In the genomic region with DNA sequence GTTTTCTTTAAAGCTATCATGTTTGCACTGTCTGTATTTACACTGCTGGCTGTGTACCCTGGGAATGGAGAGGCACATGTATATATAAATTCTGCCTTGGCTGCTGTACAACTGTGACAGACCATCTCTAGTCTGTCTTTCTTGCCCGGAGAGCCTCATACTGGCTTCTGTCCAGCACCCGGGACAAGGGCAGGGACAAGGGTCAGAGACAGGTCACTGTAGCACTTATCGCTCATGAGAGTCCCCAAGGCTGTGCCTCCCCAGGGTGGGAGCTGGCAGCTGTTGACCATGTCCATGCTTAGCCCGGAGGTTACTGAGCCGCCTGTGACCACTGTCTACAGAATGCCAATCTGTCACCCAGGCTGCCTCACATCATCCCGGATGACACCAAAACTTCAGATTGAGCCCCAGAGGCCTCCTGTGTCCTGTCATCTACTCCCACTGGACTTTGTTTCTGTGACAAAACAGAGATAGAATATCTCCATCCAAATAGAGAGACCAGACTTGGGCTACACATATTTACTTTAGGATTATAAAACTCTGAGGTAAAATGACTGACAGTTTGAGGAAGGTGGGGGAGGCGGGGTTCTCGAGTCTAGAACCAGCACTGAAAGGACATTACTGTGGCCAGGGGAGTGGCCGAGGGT, we compare ENCODE assay signal across 10 mouse cellular contexts. TPM values are rescaled to one million over a fixed set of nuclear protein-coding genes. Genes with fewer than 3 reads are reported as not detected.
DNase-seq lines count a peak whose midpoint lies in the region; ATAC-seq and TF ChIP-seq lines count a peak whose summit lies in the region.
"Had no signal": no experiment of that assay in that cellular context is flagged by ENCODE, and none has a peak within 500 bp of the region (broad histone marks: within the 10 kb centered on the region; RNA-seq: fewer than 3 reads in every experiment).

No protein-coding gene starts in this region.

- H3K36me3 ChIP-seq in heart, postnatal 0 days (replicated peaks; ENCODE audit: control insufficient read depth, insufficient read depth, low read length) = peaks cover 4% of the 10 kb centered on the region; the same call in 1 of the 2 replicates
- no peaks in the 10 kb centered on the region for H3K36me3 ChIP-seq in lung, embryonic 16.5 days (ENCODE audit: control insufficient read depth, insufficient read depth, low read length)
- H3K36me3 ChIP-seq in forebrain, embryonic 15.5 days = no peaks in the 10 kb centered on the region

- no peak for TF ChIP-seq CTCF in gastrocnemius, adult 2 months (IDR thresholded peaks at IDR 0.05)
- TF ChIP-seq CTCF in heart, postnatal 0 days (IDR thresholded peaks at IDR 0.05; ENCODE audit: low read depth) = no peak

- no peak overlapping the region for H3K9ac ChIP-seq in heart, postnatal 0 days (replicated peaks; ENCODE audit: low read depth, low read length)
- no peak overlapping the region for H3K9ac ChIP-seq in lung, embryonic 16.5 days (ENCODE audit: low read length)
- H3K9ac ChIP-seq in forebrain, embryonic 15.5 days (replicated peaks) = no peak overlapping the region

- H3K9me3 ChIP-seq in heart, postnatal 0 days (replicated peaks; ENCODE audit: control insufficient read depth, low read length) = no peaks in the 10 kb centered on the region
- H3K9me3 ChIP-seq in lung, embryonic 16.5 days (ENCODE audit: control insufficient read depth, low read length) = no peaks in the 10 kb centered on the region
- no peaks in the 10 kb centered on the region for H3K9me3 ChIP-seq in forebrain, embryonic 15.5 days

- H3K4me2 ChIP-seq in heart, postnatal 0 days (ENCODE audit: low read depth, low read length) = no peak overlapping the region
- H3K4me2 ChIP-seq in lung, embryonic 16.5 days (ENCODE audit: low read depth, low read length) = no peak overlapping the region
- H3K4me2 ChIP-seq in forebrain, embryonic 15.5 days (replicated peaks) = no peak overlapping the region

- H3K27me3 ChIP-seq in heart, postnatal 0 days (ENCODE audit: control insufficient read depth, insufficient read depth, low read length) = no peaks in the 10 kb centered on the region
- no peaks in the 10 kb centered on the region for H3K27me3 ChIP-seq in lung, embryonic 16.5 days (ENCODE audit: control insufficient read depth, insufficient read depth, low read depth, low read length)
- H3K27me3 ChIP-seq in forebrain, embryonic 15.5 days = no peaks in the 10 kb centered on the region

- peak overlapping the region; percentile 84 for H3K27ac ChIP-seq in gastrocnemius, adult 2 months
- peak overlapping the region; percentile 75 for H3K27ac ChIP-seq in heart, postnatal 0 days (ENCODE audit: low read depth)
- peak overlapping the region; percentile 48 for H3K27ac ChIP-seq in lung, embryonic 16.5 days (ENCODE audit: low read length)
- H3K27ac ChIP-seq in forebrain, embryonic 15.5 days (replicated peaks) = no peak overlapping the region

- WGBS in heart, postnatal 0 days = 25% methylated on average over 9 of the region's 9 CpGs
- WGBS in lung, embryonic 16.5 days = 33% methylated on average over 9 of the region's 9 CpGs
- WGBS in forebrain, embryonic 15.5 days = 82% methylated on average over 9 of the region's 9 CpGs

- H3K4me3 ChIP-seq in gastrocnemius, adult 2 months = peak overlapping the region; percentile 33
- H3K4me3 ChIP-seq in heart, postnatal 0 days (ENCODE audit: low read depth, low read length) = no peak overlapping the region
- no peak overlapping the region for H3K4me3 ChIP-seq in lung, embryonic 16.5 days (ENCODE audit: low read length)
- H3K4me3 ChIP-seq in forebrain, embryonic 15.5 days = no peak overlapping the region

- TF ChIP-seq EP300 in heart, postnatal 0 days (IDR thresholded peaks at IDR 0.05; ENCODE audit: low read depth) = peak; percentile 58; the same call in 1 of the 2 replicates

- intact Hi-C loops in gastrocnemius, adult 2 months (cut with DNase I) = no loop called here
- intact Hi-C loops in gastrocnemius, postnatal 36 days (cut with DNase I) = no loop called here

- ATAC-seq in heart, postnatal 0 days (ENCODE audit: insufficient read depth, low read depth) = peak; percentile 78
- peak; percentile 76 for ATAC-seq in lung, embryonic 16.5 days (ENCODE audit: low read depth)
- no peak for ATAC-seq in forebrain, embryonic 15.5 days (replicated peaks)
- ATAC-seq: hindbrain, postnatal 0 days had no signal

- DNase-seq in gastrocnemius, adult 2 months = peak; percentile 39
- no peak for DNase-seq in gastrocnemius, postnatal 36 days
- peak; percentile 31 for DNase-seq in adrenal gland, adult 8-10 months
- peak; percentile 63 for DNase-seq in heart, postnatal 0 days (ENCODE audit: low spot score)
- no peak for DNase-seq in spleen, adult 12 weeks (ENCODE audit: low spot score)
- no peak for DNase-seq in layer of hippocampus, postnatal 36 days
- DNase-seq: cerebellum, postnatal 25 days had no signal

- H3K4me1 ChIP-seq in heart, postnatal 0 days (ENCODE audit: control insufficient read depth, insufficient read depth) = peaks cover 74% of the 10 kb centered on the region
- peaks cover 51% of the 10 kb centered on the region for H3K4me1 ChIP-seq in lung, embryonic 16.5 days (replicated peaks; ENCODE audit: control insufficient read depth, insufficient read depth, low read length)
- peaks cover 9% of the 10 kb centered on the region for H3K4me1 ChIP-seq in forebrain, embryonic 15.5 days

RNA-seq across cellular contexts. Expression of a gene that starts 17.8 kb away (rescaled TPM):
- total RNA-seq in gastrocnemius, adult 2 months (2021) = 10 to 100 TPM; 46.7 to 55.3 TPM
- total RNA-seq in gastrocnemius, postnatal 36 days (2021) = 10 to 100 TPM; 43.9 to 51.1 TPM
- 10 to 100 TPM; 53.3 to 96.0 (median 73.4) TPM for total RNA-seq in adrenal gland, adult 8-10 months (2022)
- 71.2 and 85.4 TPM in 2 replicates for total RNA-seq in heart, postnatal 0 days (2014; rRNA removed; ENCODE audit: low replicate concordance)
- 56.8 and 62.6 TPM in 2 replicates for polyA plus RNA-seq in heart, postnatal 0 days (2015; fragmentation: Nextera tagmentation; extraction: Ambion mirVana)
- 127 and 136 TPM in 2 replicates for polyA plus RNA-seq in lung, embryonic 16.5 days (2015; fragmentation: Nextera tagmentation; extraction: Ambion mirVana)
- polyA plus RNA-seq in forebrain, embryonic 15.5 days (2015; fragmentation: Nextera tagmentation; extraction: Ambion mirVana) = 70.3 and 72.9 TPM in 2 replicates
- total RNA-seq in layer of hippocampus, postnatal 36 days (2021) = 10 to 100 TPM; 57.9 to 59.5 TPM

Comparison
In these comparisons a context has a peak if more than half of its experiments do, and no peak if none do; other contexts are left out.
1. DNase-seq: peak in gastrocnemius, adult 2 months (single experiment), adrenal gland, adult 8-10 months (single experiment) and heart, postnatal 0 days (single experiment); none in gastrocnemius, postnatal 36 days (0 of 2), spleen, adult 12 weeks (single experiment) and layer of hippocampus, postnatal 36 days (0 of 2).